Mouse (Mus musculus): ENCODE results near the gene Thada. TPM values are rescaled to one million over a fixed set of nuclear protein-coding genes. Genes with fewer than 3 reads are reported as not detected.

Thada gene
- polyA plus RNA-seq, 1 experiment from 2014 or later, result 15.9 TPM

DNA sequence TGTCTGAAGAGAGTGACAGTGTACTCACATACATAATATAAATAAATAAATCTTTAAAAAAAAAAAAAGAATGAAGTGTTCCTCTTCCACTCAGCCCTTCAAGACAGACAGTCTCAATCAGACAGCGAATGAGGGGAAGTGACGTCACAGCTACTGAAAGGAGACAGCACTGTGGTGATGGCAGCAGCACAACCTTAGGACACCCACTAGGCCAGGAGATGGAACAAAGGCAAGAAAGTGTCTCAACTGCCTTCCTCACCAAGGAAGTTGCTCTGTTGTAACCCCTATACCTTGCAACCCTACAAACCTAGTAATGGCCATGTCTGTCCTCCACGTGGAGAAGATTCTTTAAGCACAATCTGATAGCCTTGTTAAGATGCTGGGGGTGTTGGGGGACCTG is 125.4 kb downstream of the Thada start:
- Histone ChIP-seq H3K27ac (ENCODE audit: low read length) (no peak overlapping the region), H3K4me2 (replicated peaks; ENCODE audit: low read depth, low read length) (no peak overlapping the region), H3K27me3 (ENCODE audit: control insufficient read depth, insufficient read depth, low read length) (no peaks in the 10 kb centered on the region), H3K36me3 (ENCODE audit: control insufficient read depth, insufficient read depth, low read length) (0 out of 2 replicates have a peak, but pooled peaks cover 3% of the 10 kb centered on the region), H3K9ac (replicated peaks; ENCODE audit: low read depth, low read length) (no peak overlapping the region), H3K4me1 (ENCODE audit: control insufficient read depth, insufficient read depth, low read length) (peaks cover 3% of the 10 kb centered on the region; the same call in 1 of the 2 replicates), H3K9me3 (ENCODE audit: control insufficient read depth, low read depth, low read length) (no peaks in the 10 kb centered on the region), H3K4me3 (ENCODE audit: low read depth, low read length) (no peak overlapping the region)
- WGBS, result 90% methylated on average over 3 of the region's 3 CpGs
- no peak for ATAC-seq (ENCODE audit: insufficient number of reproducible peaks, insufficient read depth, low FRiP score, low read depth)

DNA sequence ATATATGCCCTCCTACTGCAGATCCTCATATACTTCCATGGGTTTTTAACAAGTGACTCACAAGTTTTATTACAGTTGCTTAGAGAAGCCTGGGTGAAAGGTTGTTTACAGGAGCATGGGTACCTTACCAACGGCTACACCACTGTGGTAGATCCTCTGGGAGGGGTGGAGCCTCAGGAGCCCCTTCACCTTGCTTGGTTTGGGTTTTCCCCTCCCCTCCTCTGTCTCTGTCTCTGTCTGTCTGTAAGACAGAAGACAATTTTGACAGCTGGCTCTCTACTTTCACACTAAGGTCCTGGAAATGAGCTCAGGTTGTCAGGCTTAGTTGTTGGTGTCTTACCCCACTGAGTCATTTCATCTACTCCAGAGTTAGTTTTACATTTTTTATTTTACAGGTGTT is 130.0 kb downstream of the Thada start:
- ATAC-seq (ENCODE audit: insufficient number of reproducible peaks, insufficient read depth, low FRiP score, low read depth), result no peak
- WGBS, result 50% methylated on average over 1 of the region's 1 CpGs
- no peaks in the 10 kb centered on the region; the same call in 1 of the 2 replicates for H3K4me1 ChIP-seq (ENCODE audit: control insufficient read depth, insufficient read depth, low read length)
- H3K4me3 ChIP-seq (ENCODE audit: low read depth, low read length), result no peak overlapping the region
- no peak overlapping the region for H3K27ac ChIP-seq (ENCODE audit: low read length)
- H3K36me3 ChIP-seq (ENCODE audit: control insufficient read depth, insufficient read depth, low read length), result peaks cover 9% of the 10 kb centered on the region; the same call in 1 of the 2 replicates
- no peaks in the 10 kb centered on the region for H3K9me3 ChIP-seq (ENCODE audit: control insufficient read depth, low read depth, low read length)
- H3K4me2 ChIP-seq (replicated peaks; ENCODE audit: low read depth, low read length), result no peak overlapping the region
- no peaks in the 10 kb centered on the region for H3K27me3 ChIP-seq (ENCODE audit: control insufficient read depth, insufficient read depth, low read length)
- no peak overlapping the region for H3K9ac ChIP-seq (replicated peaks; ENCODE audit: low read depth, low read length)

GRCm38 (mm10) chr17:84335076-84335475 is 130.9 kb downstream of the Thada start:
- H3K4me2 ChIP-seq (replicated peaks; ENCODE audit: low read depth, low read length), result no peak overlapping the region
- no peak overlapping the region for H3K4me3 ChIP-seq (ENCODE audit: low read depth, low read length)
- WGBS, result 86% methylated on average over 3 of the region's 3 CpGs
- H3K27me3 ChIP-seq (ENCODE audit: control insufficient read depth, insufficient read depth, low read length), result no peaks in the 10 kb centered on the region
- H3K4me1 ChIP-seq (ENCODE audit: control insufficient read depth, insufficient read depth, low read length), result no peaks in the 10 kb centered on the region
- H3K27ac ChIP-seq (ENCODE audit: low read length), result no peak overlapping the region
- H3K9me3 ChIP-seq (ENCODE audit: control insufficient read depth, low read depth, low read length), result no peaks in the 10 kb centered on the region
- no peak overlapping the region for H3K9ac ChIP-seq (replicated peaks; ENCODE audit: low read depth, low read length)
- H3K36me3 ChIP-seq (ENCODE audit: control insufficient read depth, insufficient read depth, low read length), result peaks cover 9% of the 10 kb centered on the region; the same call in 1 of the 2 replicates
- ATAC-seq (ENCODE audit: insufficient number of reproducible peaks, insufficient read depth, low FRiP score, low read depth), result no peak

- Histone ChIP-seq H3K9me3 (ENCODE audit: control insufficient read depth, low read depth, low read length) (no peaks in the 10 kb centered on the region), H3K27ac (ENCODE audit: low read length) (no peak overlapping the region), H3K36me3 (ENCODE audit: control insufficient read depth, insufficient read depth, low read length) (peaks cover 9% of the 10 kb centered on the region; the same call in 1 of the 2 replicates), H3K27me3 (ENCODE audit: control insufficient read depth, insufficient read depth, low read length) (no peaks in the 10 kb centered on the region), H3K4me3 (ENCODE audit: low read depth, low read length) (no peak overlapping the region), H3K9ac (replicated peaks; ENCODE audit: low read depth, low read length) (no peak overlapping the region), H3K4me2 (replicated peaks; ENCODE audit: low read depth, low read length) (no peak overlapping the region), H3K4me1 (ENCODE audit: control insufficient read depth, insufficient read depth, low read length) (no peaks in the 10 kb centered on the region)
- no peak for ATAC-seq (ENCODE audit: insufficient number of reproducible peaks, insufficient read depth, low FRiP score, low read depth)
- WGBS, result 76% methylated on average over 5 of the region's 5 CpGs
Observed at GRCm38 (mm10) chr17:84334241-84335014, 131.6 kb downstream of the Thada start.

DNA sequence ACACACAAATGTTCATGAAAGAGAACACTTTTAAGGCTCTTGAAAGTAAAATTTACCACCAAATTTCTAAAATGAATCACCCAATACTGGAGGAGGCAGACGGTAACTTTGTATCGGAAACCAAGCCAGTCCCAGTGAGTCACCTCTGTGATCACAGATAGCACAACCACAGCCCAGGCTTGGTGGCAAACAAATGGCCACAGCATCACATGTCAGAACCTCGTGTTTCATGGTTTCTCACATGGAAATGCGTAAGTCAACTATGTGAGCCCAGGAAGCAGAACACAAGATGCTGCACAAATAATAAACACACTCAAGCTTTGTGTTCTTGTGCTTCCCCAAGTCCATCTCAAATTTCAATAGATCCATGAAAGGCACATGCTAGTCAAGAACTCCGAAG is 133.1 kb downstream of the Thada start:
- Histone ChIP-seq H3K4me2 (replicated peaks; ENCODE audit: low read depth, low read length) (no peak overlapping the region), H3K9me3 (ENCODE audit: control insufficient read depth, low read depth, low read length) (no peaks in the 10 kb centered on the region), H3K27me3 (ENCODE audit: control insufficient read depth, insufficient read depth, low read length) (no peaks in the 10 kb centered on the region), H3K27ac (ENCODE audit: low read length) (no peak overlapping the region), H3K36me3 (ENCODE audit: control insufficient read depth, insufficient read depth, low read length) (peaks cover 9% of the 10 kb centered on the region; the same call in 1 of the 2 replicates), H3K9ac (replicated peaks; ENCODE audit: low read depth, low read length) (no peak overlapping the region), H3K4me3 (ENCODE audit: low read depth, low read length) (no peak overlapping the region), H3K4me1 (ENCODE audit: control insufficient read depth, insufficient read depth, low read length) (no peaks in the 10 kb centered on the region)
- no peak for ATAC-seq (ENCODE audit: insufficient number of reproducible peaks, insufficient read depth, low FRiP score, low read depth)
- 89% methylated on average over 5 of the region's 5 CpGs for WGBS

DNA sequence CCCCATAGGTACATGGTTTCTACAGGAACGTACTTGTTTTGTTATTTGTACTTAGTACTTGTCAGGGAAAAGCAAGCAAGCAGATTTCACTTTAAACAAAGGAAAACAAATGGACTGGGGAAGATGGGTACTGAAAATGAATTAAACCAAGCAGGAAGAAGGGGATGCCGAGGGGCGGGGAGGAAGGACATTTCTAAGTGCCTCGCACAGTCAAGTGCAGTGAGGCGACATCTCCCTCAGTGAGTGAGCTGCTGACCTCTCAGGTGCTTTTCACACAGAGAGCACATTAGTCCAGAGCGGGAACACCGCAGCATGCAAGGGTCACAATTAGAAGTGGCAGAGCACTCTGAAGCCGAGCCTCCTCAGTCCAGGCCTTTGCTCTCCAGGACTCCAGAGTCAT is 135.0 kb downstream of the Thada start:
- ATAC-seq (ENCODE audit: insufficient number of reproducible peaks, insufficient read depth, low FRiP score, low read depth), result no peak

DNA sequence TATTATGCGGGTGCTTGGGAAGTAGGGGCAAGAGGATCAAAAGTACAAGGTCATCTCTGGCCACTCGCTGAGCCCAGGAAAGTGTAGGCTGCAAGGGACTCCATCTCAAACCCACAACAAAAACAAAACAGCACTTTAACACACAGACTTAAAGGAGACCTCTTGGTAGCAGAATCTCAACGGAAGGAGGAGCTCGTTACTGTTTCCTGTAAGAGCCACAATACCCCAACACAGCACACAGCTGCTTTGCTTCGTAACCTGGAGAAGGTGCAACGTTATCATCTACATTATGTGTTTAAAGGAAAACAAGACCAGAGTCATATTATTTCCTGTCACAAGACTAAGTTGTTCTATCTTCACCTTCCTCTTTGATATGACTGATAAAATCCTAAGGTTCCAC is 135.5 kb downstream of the Thada start:
- ATAC-seq (ENCODE audit: insufficient number of reproducible peaks, insufficient read depth, low FRiP score, low read depth), result no peak
- no peaks in the 10 kb centered on the region for H3K9me3 ChIP-seq (ENCODE audit: control insufficient read depth, low read depth, low read length)
- peaks cover 5% of the 10 kb centered on the region; the same call in 1 of the 2 replicates for H3K4me1 ChIP-seq (ENCODE audit: control insufficient read depth, insufficient read depth, low read length)
- no peak overlapping the region for H3K4me2 ChIP-seq (replicated peaks; ENCODE audit: low read depth, low read length)
- 84% methylated on average over 6 of the region's 6 CpGs for WGBS
- no peaks in the 10 kb centered on the region for H3K27me3 ChIP-seq (ENCODE audit: control insufficient read depth, insufficient read depth, low read length)
- no peak overlapping the region for H3K4me3 ChIP-seq (ENCODE audit: low read depth, low read length)
- H3K36me3 ChIP-seq (ENCODE audit: control insufficient read depth, insufficient read depth, low read length), result peaks cover 5% of the 10 kb centered on the region; the same call in 1 of the 2 replicates
- no peak overlapping the region for H3K27ac ChIP-seq (ENCODE audit: low read length)
- no peak overlapping the region for H3K9ac ChIP-seq (replicated peaks; ENCODE audit: low read depth, low read length)

More for the DNA sequence above, 135.0 kb downstream of the Thada start:
- Histone ChIP-seq H3K4me1 (ENCODE audit: control insufficient read depth, insufficient read depth, low read length) (peaks cover 5% of the 10 kb centered on the region; the same call in 1 of the 2 replicates), H3K9me3 (ENCODE audit: control insufficient read depth, low read depth, low read length) (no peaks in the 10 kb centered on the region), H3K27ac (ENCODE audit: low read length) (no peak overlapping the region), H3K27me3 (ENCODE audit: control insufficient read depth, insufficient read depth, low read length) (no peaks in the 10 kb centered on the region), H3K4me2 (replicated peaks; ENCODE audit: low read depth, low read length) (no peak overlapping the region), H3K36me3 (ENCODE audit: control insufficient read depth, insufficient read depth, low read length) (peaks cover 5% of the 10 kb centered on the region; the same call in 1 of the 2 replicates), H3K9ac (replicated peaks; ENCODE audit: low read depth, low read length) (no peak overlapping the region), H3K4me3 (ENCODE audit: low read depth, low read length) (no peak overlapping the region)
- 70% methylated on average over 8 of the region's 8 CpGs for WGBS

DNA sequence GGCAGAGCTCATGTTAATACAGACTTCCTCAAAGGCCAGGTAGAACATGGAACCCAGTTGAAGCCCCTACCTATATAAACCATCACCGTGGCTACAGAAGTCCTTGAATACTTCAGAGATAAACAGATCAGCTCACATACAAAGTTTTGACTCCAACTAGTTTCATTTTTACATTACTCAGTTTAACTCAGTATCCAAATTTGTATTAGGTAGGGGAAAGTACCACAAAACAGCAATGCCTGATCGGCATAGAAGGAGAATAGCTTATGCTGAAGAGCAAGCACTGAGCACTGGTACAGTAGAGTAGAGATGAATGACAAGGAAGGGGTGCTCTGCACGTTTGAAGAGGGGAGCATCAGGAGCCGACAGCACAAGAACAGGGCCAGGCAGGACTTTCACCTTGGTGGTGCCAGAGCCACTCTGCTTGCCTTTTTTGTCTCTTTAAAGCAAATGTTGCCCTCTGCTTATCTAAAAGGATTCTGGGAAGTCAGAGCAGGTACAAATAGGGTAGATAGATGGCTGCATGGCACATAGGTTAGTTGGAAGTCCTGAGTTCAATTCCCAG is 136.0 kb downstream of the Thada start:
- peaks cover 5% of the 10 kb centered on the region; the same call in 1 of the 2 replicates for H3K36me3 ChIP-seq (ENCODE audit: control insufficient read depth, insufficient read depth, low read length)
- 83% methylated on average over 4 of the region's 4 CpGs for WGBS
- H3K9me3 ChIP-seq (ENCODE audit: control insufficient read depth, low read depth, low read length), result no peaks in the 10 kb centered on the region
- no peak overlapping the region for H3K9ac ChIP-seq (replicated peaks; ENCODE audit: low read depth, low read length)
- no peak for ATAC-seq (ENCODE audit: insufficient number of reproducible peaks, insufficient read depth, low FRiP score, low read depth)
- no peak overlapping the region for H3K27ac ChIP-seq (ENCODE audit: low read length)
- H3K4me3 ChIP-seq (ENCODE audit: low read depth, low read length), result no peak overlapping the region
- no peaks in the 10 kb centered on the region for H3K27me3 ChIP-seq (ENCODE audit: control insufficient read depth, insufficient read depth, low read length)
- no peak overlapping the region for H3K4me2 ChIP-seq (replicated peaks; ENCODE audit: low read depth, low read length)
- H3K4me1 ChIP-seq (ENCODE audit: control insufficient read depth, insufficient read depth, low read length), result peaks cover 8% of the 10 kb centered on the region; the same call in 1 of the 2 replicates

Data from stomach, embryonic 14.5 days (tissue).